Mouse (Mus musculus) brain, embryonic 14.5 days (tissue): ENCODE measurements around the gene Esrrb.

Experiments used
- CTCF ChIP-seq: fragments of 200-500 bp; IDR thresholded peaks from 2 replicates; pipeline ENCODE4 v1.5.1; 2012; ENCODE audit warnings: inconsistent platforms, mild to moderate bottlenecking, moderate library complexity, borderline replicate concordance; ENCODE audit not compliant: insufficient read depth, insufficient read length; ENCODE audit errors: extremely low read depth
- POLR2A ChIP-seq: fragments of 200-500 bp; IDR thresholded peaks from 2 replicates; pipeline ENCODE4 v1.6.1; 2012; ENCODE audit warnings: mild to moderate bottlenecking, inconsistent platforms, borderline replicate concordance; ENCODE audit not compliant: poor library complexity, insufficient read depth, insufficient read length, severe bottlenecking; ENCODE audit errors: extremely low read depth

GRCm38 (mm10) chr12:86450848-86451247, 89.9 kb downstream of the Esrrb start:
- TF ChIP-seq POLR2A (no peak), CTCF (no peak)
